Mouse (Mus musculus) CD4-positive, CD25-positive, alpha-beta regulatory T cell, adult 4 months (primary cell): ENCODE results near the gene Ephb1. TPM values are rescaled to one million over a fixed set of nuclear protein-coding genes. Genes with fewer than 3 reads are reported as not detected.

Source experiments
- ATAC-seq: one replicate; pipeline ENCODE4 v1.8.0; 2017
- polyA plus RNA-seq, 2 experiments: library from polyadenylated mRNA; unstranded; fragments of 100-300 nt; shearing (Covaris generic); gene quantifications; one replicate each; pipeline ENCODE4 v1.2.1; 2017

Ephb1 gene
- polyA plus RNA-seq, 2 experiments from 2014 or later, result not detected

DNA sequence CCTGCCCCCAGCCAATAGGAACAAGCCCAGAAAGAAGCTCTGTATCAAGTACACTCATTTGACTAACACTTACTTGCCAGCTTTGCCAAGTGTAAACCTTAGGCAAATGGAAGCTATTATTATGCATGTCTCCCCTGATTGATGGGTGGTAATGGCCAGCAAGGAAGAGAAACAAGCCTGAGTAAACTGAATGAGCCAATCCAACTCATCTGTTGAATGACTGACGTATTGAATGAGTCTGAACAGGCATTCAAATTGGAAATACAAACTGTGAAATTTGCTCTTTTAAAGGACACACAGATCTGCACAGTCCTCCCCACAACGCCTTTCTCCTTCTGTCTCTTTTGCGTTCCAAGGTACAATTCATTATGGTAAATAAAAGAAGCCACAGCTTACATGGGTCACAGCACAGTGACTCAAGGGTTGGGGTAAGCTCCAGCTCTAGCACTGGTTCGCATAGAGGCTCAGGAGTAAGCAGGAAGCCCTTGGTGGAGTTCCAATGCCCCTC is 119.0 kb downstream of the Ephb1 start:
- no peak for ATAC-seq

DNA sequence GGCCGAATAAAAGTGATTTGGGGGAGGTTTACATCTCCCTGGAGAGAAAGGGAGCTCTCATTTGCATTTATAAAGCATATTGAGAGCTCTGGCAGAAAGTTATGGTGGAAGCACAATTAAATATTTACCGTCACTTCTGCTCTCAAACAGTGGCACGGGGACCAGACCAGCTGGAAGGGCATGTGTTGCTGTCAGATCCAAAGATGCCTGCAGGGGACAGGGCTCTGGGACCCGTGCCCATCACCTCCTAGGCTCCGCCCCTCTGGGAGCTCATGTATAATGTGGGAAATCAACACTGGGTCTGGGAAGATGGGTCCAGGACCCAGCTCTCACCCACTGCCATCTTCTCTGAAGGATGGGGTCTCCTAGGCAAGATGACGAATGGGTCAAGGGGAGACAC is 123.2 kb downstream of the Ephb1 start:
- no peak for ATAC-seq

DNA sequence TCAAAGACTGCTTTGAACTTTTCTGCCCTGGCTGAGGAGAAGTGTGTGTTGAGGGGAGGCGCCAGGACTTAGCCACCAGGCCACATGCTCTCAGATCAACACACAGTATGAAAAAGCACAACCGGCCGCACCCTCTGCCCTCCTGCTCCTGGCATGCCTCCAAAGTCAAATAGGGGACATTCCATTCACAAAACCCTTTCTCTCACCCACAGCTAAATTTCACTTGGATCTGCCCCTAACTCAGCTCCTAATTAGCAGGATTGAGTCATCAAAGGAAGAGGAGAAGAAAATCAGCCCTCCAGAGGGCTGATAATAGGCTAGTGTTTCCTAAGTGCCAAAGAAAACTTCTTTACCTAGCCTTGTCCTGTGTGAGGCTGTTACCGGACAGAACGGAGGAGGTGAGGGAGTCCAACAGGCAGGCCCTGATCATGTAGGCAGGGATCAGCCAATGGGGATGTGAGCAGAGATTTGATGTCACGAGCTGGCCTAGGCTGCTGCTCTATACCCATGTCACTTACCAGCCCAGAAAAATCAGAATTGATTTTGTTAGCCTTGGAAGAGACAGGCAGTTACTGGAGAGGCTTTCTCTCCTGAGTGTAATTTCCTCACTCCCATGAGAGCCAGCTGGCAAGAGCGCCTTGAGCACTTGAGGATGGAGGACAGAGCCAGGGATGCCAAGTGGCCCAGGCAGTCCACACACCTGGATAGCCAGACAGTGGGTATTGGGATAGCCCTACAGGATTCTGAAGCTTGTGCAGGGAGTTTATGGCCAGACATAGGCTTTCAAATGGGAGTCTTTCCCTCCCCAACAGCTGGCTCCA is 137.5 kb downstream of the Ephb1 start:
- no peak for ATAC-seq

DNA sequence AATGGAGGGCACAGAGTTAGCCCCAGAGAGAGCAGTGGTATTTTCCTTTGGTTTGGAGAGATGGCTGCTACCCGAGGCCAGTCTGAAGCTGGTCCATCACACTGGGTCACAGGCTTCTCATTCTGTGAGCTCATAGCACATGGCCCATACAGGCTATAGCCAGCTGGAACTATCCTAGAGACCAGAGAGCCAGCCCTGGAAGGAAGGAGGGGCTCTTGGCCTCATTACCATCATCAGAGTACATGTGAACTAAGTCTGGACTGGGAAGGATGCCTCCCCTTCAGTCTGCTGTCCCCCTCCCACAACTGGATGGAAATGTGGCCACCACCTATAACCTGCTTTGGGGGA is 142.5 kb downstream of the Ephb1 start:
- no peak for ATAC-seq

DNA sequence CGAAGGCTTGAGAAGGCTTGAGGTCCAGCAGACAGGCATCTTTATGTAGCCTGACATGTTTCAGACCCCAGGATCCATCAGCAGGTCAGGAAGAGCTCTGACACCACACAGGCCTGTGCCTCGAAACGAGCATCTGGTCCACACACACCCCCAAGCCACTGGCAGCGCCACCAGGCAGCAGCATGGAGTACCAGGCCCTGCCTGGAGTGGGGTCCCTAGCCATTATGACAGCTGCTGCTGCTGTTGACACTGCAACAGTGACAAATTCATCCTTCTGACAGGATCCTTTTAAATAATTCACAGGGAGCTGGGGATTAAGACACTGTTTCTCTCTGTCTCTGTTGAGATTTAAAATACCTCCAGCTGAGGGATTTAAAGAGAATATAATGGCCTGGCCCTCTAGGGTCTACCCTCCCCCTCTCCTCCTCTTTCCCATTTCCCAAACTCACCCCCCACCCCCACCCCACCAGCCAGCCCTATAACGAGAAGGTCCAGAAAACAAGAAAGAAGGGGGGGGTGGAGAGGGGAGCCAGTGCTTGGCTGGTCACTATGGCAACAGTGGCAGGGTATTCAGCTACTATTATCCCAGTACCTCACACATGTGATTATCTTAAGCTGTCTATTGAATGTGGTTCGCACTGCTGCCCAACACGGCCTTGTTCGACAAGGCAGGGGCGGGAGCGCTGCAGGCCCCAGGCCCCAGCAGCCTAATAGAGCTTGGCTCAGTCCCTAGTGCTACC is 143.0 kb downstream of the Ephb1 start:
- no peak for ATAC-seq

DNA sequence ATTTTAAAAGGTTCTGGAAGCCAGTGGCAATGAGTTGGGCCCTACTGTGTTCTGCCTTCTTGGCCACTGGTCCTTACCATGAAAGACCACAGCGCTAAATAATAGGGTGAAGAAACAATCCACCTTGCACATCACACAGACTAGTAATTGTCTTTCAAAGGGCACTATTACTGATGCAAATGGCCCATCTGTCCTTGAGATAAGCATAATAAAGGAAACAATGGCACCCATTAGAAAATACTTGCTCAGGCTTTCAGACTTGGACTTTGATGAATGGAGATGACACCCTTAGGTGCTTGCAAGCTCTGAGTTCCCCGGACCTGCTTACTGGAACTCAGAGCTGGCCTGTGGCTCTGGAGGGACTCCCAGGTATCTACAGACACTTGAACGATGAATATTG is 149.0 kb downstream of the Ephb1 start:
- ATAC-seq, result no peak

DNA sequence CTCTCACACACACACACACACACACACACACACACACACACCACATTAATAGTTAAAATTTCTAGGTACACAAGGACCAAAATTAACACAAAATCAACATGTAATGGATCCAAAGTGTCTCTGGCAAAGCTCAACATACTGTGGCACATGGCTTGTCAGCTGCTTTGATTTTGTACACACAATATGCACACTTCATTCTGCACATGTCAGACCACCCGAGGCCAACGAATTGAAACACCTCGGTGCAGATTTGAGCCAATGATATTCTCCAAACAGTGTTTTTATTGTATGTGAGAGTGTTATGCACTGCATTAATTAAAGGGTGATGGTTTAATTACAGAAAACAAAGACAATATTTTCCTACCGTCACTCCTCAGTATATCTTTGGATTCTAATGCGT is 152.6 kb downstream of the Ephb1 start:
- ATAC-seq, result no peak

DNA sequence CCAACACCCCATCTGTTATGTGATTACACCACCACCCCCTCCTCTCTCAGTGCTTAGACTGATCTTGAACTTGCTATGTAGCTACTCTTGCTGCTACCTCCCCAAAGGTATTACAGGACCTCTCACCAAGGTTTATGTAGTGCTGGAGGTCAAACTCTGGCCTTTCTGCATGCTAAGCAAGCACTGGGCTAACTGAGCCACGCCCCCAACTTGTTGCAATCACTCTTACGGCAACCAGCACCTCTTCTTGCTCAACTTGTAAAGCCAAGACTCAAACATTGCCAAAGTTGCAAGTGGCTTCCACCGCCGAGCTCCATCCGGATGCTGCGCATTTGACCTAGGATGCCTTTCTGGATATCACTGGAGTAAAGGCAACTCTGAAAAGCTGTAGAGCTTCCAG is 157.6 kb downstream of the Ephb1 start:
- ATAC-seq, result no peak

DNA sequence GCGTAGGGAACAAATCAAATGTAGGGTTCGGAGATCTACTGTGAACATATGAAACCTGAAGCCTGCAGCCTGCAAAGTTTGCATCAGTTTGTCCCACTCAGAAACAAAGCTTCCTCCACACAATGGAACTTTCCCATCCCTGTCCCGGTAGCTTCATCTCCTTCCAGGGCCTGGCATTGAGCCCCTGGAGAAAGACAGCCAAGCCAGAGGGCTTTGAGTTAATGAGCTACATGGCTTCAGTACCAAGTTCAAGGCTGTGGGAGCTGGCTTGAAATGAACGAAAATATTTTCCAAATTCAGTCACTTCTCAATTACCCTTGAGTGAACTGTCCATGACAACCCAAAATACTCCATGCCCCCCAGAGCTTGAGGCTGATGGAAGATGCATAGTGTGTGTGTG is 160.4 kb downstream of the Ephb1 start:
- no peak for ATAC-seq

DNA sequence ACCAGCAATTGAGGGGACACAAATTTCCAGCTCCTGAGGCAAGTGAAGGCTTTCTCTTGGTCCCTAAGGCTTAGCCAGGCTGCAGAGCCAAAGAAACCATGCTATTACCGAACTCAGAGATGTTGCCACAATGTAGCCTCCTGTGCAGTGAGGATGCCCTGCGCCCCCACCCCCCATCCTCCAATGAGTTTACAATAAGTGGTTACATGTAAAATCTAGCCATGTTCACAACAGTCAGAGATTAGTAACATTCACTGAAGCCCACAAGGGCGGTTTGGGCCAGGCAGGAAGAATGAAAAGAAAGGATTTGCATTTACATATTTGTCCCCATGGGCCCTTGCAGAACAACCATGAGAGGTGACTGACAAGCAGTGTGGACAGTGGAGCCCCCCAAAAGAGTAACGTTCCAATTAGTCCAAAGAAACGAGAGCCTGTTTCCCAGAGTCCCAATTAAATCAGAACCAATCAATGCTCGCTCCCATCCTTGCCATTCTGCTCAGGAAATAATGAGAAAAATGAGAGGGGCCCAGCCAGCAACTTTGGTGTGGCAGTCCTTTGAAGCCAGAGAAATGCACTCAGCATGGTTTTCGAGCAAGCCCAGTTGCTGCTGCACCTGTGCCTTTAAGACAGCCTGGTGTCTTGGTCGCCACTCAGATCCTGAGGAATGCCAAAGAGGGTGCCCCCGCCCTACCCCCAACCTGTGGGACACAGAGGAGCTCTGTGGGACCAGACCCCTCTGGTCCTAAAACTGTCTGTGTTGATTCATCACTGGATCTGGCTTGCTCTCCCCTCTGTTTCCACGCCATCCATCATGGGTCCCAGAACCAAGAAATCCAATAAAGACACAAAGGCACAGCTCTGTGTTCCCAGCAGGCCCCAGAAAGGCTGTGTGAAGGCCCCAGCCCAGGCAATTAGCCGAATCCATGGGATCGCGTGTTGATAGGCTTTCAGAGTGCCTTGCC is 161.5 kb downstream of the Ephb1 start:
- no peak for ATAC-seq

DNA sequence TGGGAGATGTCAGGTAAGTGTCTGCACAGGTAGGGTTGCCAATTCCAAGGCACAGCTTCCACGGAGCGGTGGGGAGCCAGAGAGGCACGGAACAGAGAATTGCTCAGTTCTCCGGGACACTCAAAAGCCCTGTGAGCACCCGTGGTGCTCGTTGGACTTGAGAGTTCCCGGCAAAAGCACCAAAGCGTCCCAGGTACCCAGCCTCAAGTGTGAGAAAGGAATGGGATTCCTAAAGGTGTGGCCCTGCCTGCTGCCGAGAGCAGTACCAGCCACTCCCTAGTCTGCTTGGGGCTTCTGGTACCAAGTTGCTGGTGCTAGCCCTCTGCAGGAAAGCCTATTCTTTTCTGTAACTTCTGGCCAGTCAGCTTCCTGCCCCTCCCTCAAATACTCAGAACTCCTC is 164.4 kb downstream of the Ephb1 start:
- no peak for ATAC-seq

DNA sequence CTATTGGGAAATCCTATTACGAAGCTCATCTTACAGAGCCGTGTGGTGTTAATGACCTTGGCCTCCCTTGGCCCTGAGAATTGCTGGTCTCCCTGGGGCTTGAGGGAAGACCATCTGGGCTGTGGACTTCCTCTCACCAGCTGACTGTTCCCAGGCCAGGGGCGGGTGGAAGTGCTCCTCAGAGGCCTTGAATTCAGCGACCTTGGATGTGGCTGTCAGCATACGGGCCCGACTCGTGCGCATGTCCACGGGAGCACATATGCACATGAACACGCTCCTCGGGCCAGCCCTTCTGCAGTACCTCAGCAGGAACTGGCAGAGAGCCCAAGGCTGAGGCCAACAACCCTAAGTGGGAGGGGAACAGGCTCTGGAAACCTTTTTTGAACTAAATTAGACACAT is 165.1 kb downstream of the Ephb1 start:
- ATAC-seq, result no peak

DNA sequence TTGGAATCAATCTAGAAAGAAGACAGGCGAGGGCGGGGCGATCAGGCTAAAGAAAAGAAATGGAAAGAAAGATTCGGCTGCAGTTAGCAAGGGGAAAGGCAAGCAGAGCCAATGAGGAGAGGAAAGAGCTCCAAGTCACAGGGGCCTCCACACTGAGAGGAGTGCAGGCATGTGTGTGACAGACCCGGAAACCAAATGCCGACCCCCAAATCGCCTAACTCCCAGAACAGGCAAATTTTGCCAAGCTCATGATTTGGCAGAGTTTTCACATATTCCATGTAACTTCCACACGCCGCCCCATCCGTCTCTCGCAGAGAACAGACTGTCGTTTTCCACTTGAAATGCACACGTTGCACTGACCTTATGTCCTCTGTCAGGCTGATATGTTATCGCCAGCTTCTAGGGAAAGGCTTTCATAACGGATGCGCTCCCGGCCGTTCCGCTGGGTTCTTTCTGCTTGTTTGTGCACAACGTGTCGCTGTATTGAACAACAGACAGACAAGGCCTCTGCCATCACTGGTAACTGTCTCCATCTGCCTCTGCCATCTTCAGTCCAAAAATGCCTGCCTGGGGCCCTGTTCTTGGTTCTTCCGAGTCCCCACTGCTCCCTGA is 170.7 kb downstream of the Ephb1 start:
- no peak for ATAC-seq

DNA sequence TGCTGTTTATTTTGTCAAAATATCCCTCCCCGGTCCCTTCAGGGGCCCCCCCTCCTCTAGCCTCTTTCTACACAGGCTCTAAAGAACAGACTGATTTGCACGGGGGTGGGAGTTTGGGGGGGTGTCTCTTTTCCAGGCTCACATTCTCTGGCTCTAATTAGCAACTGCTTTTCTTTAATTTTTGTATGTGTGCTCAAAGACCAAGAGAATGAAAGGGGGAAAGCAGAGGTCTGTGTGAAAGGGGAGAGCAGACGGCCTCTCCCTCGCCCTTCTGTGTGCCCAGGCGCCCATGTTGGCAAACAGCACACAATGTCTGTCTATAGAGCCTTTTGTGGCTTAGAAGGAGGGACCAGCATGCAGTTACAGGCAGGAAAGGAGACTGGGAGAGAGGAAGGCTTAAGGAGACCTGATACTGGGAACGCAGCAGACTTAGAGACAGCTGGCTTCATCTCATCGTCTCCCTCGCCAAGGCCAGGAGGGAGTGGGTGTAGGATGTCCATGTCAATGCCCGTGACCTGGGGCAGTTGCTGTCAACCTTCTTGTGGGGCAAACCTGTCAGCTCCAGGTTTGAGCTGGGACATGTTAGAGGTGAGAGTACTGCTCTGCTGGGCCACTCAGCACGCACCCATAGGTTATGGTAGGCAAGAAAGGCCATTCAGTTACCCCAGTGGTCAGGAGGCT is 172.5 kb downstream of the Ephb1 start:
- no peak for ATAC-seq

DNA sequence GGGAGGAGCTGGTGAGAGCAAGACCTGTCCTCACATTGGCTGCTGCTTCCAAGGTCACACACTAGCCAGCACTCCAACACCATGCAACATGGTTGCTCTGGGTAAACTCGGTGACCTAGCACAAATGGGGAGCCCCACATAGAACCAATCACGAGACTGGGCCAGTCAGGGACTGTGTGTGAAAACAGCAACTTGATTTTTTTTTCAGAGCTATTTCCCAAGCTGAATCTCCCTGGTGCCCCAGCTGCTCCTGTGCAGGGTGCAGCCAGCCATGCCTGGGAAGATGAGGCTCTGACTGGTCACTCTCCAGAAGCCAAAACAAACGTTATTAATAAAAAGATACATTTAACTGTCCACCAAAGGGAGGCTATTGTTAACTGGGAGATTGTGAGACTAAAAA is 173.2 kb downstream of the Ephb1 start:
- no peak for ATAC-seq

DNA sequence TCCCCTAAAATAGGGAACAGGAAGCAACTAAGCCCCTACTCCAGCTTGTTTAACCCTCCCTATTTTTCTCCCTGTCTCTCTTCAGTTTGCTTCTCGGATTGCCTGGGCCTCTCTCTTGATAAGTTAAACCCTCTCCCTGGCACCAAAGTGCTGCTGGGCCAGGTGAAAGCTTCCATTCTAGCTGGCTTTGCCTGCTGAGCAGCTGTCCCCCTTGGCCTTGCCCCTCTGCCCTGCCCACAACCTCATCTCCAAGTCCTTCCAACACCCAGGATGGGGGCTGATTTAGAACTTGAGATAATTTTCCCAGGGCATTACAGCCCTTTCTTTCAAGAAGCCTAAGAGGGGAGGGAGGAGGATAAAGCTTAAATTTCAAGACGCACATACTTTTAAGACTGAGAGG is 174.0 kb downstream of the Ephb1 start:
- ATAC-seq, result no peak

DNA sequence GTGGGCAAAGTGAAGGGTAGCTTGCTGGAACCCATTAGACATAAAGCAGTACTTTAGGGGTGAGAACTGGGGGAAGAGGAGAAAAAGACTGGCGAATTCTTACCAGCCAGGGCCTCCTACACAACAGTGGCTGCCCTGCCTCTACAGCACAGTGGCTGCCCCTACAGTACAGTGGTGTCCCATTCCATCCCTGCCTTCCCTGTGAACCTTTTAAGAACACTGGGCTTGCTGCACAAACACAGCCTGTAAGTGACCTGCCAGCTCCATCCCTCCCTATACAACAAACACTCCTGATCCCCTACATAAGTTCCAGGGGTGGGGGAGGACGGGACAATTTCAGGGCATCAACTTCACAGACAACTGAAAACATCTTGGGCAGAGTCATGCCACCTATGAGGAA is 174.4 kb downstream of the Ephb1 start:
- no peak for ATAC-seq

DNA sequence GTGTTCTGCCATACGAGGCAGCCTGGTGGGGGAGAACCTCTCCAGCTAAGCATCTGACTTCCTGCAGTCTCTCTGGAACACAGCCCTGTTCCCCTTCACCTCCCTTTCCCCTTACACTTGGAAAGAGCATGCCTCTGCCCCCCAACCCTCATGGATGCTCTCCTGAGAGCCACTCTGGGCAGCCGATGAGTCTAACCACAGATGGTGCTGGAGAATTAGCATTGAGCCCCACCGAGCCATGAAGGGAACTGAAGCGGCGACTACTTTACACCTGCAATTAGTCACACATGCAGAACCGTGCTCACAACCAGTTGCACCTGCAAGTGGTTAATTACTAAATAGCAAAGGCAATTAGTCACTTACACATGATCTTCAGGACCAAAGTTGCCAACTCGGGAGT is 184.8 kb downstream of the Ephb1 start:
- ATAC-seq, result no peak

DNA sequence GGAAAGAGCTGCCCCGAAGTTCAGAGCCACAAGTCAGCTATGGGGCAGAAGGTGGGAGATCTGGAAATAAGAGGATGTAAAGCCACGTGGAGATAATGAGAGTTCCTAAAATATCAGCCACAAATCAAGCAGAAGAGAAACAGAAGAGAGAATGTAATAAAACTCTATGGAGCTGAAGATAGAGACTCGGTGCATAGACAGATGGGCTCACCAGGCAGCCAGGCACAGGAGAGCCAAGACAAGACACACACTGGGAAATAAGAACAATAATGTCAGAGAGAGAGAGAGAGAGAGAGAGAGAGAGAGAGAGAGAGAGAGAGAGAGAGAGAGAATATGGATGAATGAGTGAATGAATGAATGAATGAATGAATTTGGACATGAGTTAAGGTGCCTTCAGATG is 198.6 kb downstream of the Ephb1 start:
- ATAC-seq, result no peak

DNA sequence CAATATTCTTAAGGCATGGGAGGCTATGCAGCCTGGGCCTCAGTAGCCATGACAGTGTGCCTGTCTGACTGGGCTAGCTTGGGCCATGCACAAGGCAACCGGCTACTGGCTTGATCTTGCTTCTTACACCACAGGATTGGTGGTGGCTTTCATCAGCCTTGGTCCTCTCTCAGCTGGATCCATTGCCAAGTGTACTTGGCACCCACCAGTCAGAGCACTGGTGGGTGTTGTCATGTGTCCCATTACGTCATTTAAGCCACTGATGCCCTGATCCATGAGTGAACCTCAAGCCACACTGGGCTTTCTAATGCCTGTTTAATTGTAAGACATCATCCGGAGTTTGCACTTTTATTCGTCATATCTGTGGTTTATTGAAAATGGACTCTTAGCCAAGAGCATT is 215.3 kb downstream of the Ephb1 start:
- no peak for ATAC-seq

DNA sequence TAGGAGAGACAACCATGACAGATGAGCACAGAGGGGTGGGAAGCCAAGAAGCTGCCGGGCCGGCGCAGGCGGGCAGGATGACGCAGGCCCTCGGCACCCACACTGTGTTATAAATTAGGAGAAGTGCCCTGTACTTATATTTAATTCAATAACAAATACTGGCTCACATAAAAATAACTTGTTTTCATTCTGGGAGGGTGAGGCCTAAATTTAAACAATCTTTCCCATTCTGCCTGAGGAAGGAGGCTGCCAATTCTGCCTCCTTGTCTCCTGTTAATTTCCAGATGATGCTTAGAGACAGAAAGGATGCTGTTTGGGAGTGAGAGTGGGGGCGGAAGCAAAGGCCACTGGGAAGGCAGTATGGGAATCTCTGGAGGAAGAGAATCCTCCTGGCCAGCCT is 215.8 kb downstream of the Ephb1 start:
- ATAC-seq, result no peak

DNA sequence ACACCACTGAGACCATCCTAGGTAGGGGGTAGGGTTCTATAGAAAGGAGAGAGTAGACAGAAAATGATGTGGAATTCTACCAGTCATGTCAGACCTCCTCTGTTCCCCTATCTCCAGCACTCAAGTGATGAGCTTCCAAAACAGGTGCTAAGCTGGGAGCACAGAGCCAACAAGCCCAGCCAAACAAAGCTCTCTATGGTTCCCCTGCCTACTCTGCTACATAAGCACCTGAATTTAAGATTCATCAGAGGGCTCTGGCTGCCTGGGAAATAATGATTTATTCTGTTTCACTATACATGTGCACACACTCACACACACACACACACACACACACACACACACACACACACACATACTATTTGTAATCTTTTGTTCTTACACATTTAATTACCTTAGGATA is 216.3 kb downstream of the Ephb1 start:
- no peak for ATAC-seq
